Mouse (Mus musculus): Measurements from ENCODE around the gene Grn. TPM values are rescaled to one million over a fixed set of nuclear protein-coding genes. Genes with fewer than 3 reads are reported as not detected.

Gene Grn
- total and polyA plus RNA-seq, 2 experiments from 2014 or later = 98.5 to 104 TPM

GRCm38 (mm10) chr11:102411061-102411460, 19.1 kb upstream of the Grn start:
- Histone ChIP-seq H3K9ac (replicated peaks; ENCODE audit: low read length) (no peak overlapping the region), H3K4me1 (ENCODE audit: insufficient read depth, low read length) (peaks cover 12% of the 10 kb centered on the region; the same call in 1 of the 2 replicates), H3K9me3 (ENCODE audit: low read length) (no peaks in the 10 kb centered on the region), H3K27ac (no peak overlapping the region), H3K27me3 (ENCODE audit: insufficient read depth, low read length) (no peaks in the 10 kb centered on the region), H3K4me3 (ENCODE audit: low read length) (no peak overlapping the region), H3K4me2 (ENCODE audit: low read depth, low read length) (no peak overlapping the region), H3K36me3 (ENCODE audit: insufficient read depth, low read length) (no peaks in the 10 kb centered on the region)
- 81% methylated on average over 3 of the region's 3 CpGs for WGBS
- no peak for DNase-seq (ENCODE audit: low spot score)
- ATAC-seq = no peak
- no peak for TF ChIP-seq CTCF (IDR thresholded peaks at IDR 0.05; ENCODE audit: low read depth)

- ATAC-seq (no peak), DNase-seq (ENCODE audit: low spot score) (peak; percentile 95)
- no peaks in the 10 kb centered on the region for H3K36me3 ChIP-seq (ENCODE audit: insufficient read depth, low read length)
- no peak overlapping the region for H3K27ac ChIP-seq
- H3K4me1 ChIP-seq (ENCODE audit: insufficient read depth, low read length) = peaks cover 6% of the 10 kb centered on the region; the same call in 1 of the 2 replicates
- no peak overlapping the region for H3K9ac ChIP-seq (replicated peaks; ENCODE audit: low read length)
- H3K9me3 ChIP-seq (ENCODE audit: low read length) = no peaks in the 10 kb centered on the region
- 5% methylated on average over 11 of the region's 11 CpGs for WGBS
- H3K4me2 ChIP-seq (ENCODE audit: low read depth, low read length) = no peak overlapping the region
- no peaks in the 10 kb centered on the region for H3K27me3 ChIP-seq (ENCODE audit: insufficient read depth, low read length)
- TF ChIP-seq CTCF (IDR thresholded peaks at IDR 0.05; ENCODE audit: low read depth) = peak; percentile 94
- H3K4me3 ChIP-seq (ENCODE audit: low read length) = no peak overlapping the region
Measured at GRCm38 (mm10) chr11:102411704-102412103, 18.4 kb upstream of the Grn start.

- H3K9me3 ChIP-seq (ENCODE audit: low read length) = no peaks in the 10 kb centered on the region
Measured at GRCm38 (mm10) chr11:102413059-102413458, 17.1 kb upstream of the Grn start.

GRCm38 (mm10) chr11:102415034-102415802, 14.9 kb upstream of the Grn start:
- Histone ChIP-seq H3K9me3 (ENCODE audit: low read length) (no peaks in the 10 kb centered on the region), H3K27me3 (ENCODE audit: insufficient read depth, low read length) (no peaks in the 10 kb centered on the region), H3K36me3 (ENCODE audit: insufficient read depth, low read length) (no peaks in the 10 kb centered on the region), H3K4me1 (ENCODE audit: insufficient read depth, low read length) (no peaks in the 10 kb centered on the region), H3K4me3 (ENCODE audit: low read length) (no peak overlapping the region), H3K9ac (replicated peaks; ENCODE audit: low read length) (no peak overlapping the region), H3K4me2 (ENCODE audit: low read depth, low read length) (no peak overlapping the region), H3K27ac (no peak overlapping the region)
- WGBS = 75% methylated on average over 10 of the region's 10 CpGs
- ATAC-seq (no peak), DNase-seq (ENCODE audit: low spot score) (no peak)
- no peak for TF ChIP-seq CTCF (IDR thresholded peaks at IDR 0.05; ENCODE audit: low read depth)

More at GRCm38 (mm10) chr11:102413059-102413458, 17.1 kb upstream of the Grn start:
- no peak overlapping the region for H3K4me3 ChIP-seq (ENCODE audit: low read length)
- ATAC-seq (no peak), DNase-seq (ENCODE audit: low spot score) (no peak)
- no peaks in the 10 kb centered on the region for H3K4me1 ChIP-seq (ENCODE audit: insufficient read depth, low read length)
- H3K4me2 ChIP-seq (ENCODE audit: low read depth, low read length) = no peak overlapping the region
- H3K27me3 ChIP-seq (ENCODE audit: insufficient read depth, low read length) = no peaks in the 10 kb centered on the region
- 72% methylated on average over 8 of the region's 8 CpGs for WGBS
- no peaks in the 10 kb centered on the region for H3K36me3 ChIP-seq (ENCODE audit: insufficient read depth, low read length)
- no peak overlapping the region for H3K9ac ChIP-seq (replicated peaks; ENCODE audit: low read length)
- no peak overlapping the region for H3K27ac ChIP-seq
- no peak for TF ChIP-seq CTCF (IDR thresholded peaks at IDR 0.05; ENCODE audit: low read depth)

GRCm38 (mm10) chr11:102417160-102417559, 13.0 kb upstream of the Grn start:
- no peaks in the 10 kb centered on the region for H3K36me3 ChIP-seq (ENCODE audit: insufficient read depth, low read length)
- H3K9ac ChIP-seq (replicated peaks; ENCODE audit: low read length) = no peak overlapping the region
- ATAC-seq = no peak
- no peak overlapping the region for H3K4me3 ChIP-seq (ENCODE audit: low read length)
- H3K4me1 ChIP-seq (ENCODE audit: insufficient read depth, low read length) = no peaks in the 10 kb centered on the region
- DNase-seq (ENCODE audit: low spot score) = no peak
- WGBS = 63% methylated on average over 1 of the region's 1 CpGs
- TF ChIP-seq CTCF (IDR thresholded peaks at IDR 0.05; ENCODE audit: low read depth) = no peak
- no peak overlapping the region for H3K4me2 ChIP-seq (ENCODE audit: low read depth, low read length)
- H3K27me3 ChIP-seq (ENCODE audit: insufficient read depth, low read length) = no peaks in the 10 kb centered on the region
- no peaks in the 10 kb centered on the region for H3K9me3 ChIP-seq (ENCODE audit: low read length)
- no peak overlapping the region for H3K27ac ChIP-seq

- H3K9ac ChIP-seq (replicated peaks; ENCODE audit: low read length) = no peak overlapping the region
- no peaks in the 10 kb centered on the region for H3K4me1 ChIP-seq (ENCODE audit: insufficient read depth, low read length)
- DNase-seq (ENCODE audit: low spot score) (no peak), ATAC-seq (no peak)
- TF ChIP-seq CTCF (IDR thresholded peaks at IDR 0.05; ENCODE audit: low read depth) = no peak
- H3K27ac ChIP-seq = no peak overlapping the region
- H3K4me2 ChIP-seq (ENCODE audit: low read depth, low read length) = no peak overlapping the region
- no peaks in the 10 kb centered on the region for H3K36me3 ChIP-seq (ENCODE audit: insufficient read depth, low read length)
- H3K9me3 ChIP-seq (ENCODE audit: low read length) = no peaks in the 10 kb centered on the region
- H3K4me3 ChIP-seq (ENCODE audit: low read length) = no peak overlapping the region
- no peaks in the 10 kb centered on the region for H3K27me3 ChIP-seq (ENCODE audit: insufficient read depth, low read length)
Measured at GRCm38 (mm10) chr11:102418887-102419286, 11.2 kb upstream of the Grn start.

GRCm38 (mm10) chr11:102421559-102421958, 8.6 kb upstream of the Grn start:
- Histone ChIP-seq H3K27me3 (ENCODE audit: insufficient read depth, low read length) (no peaks in the 10 kb centered on the region), H3K27ac (no peak overlapping the region), H3K4me1 (ENCODE audit: insufficient read depth, low read length) (no peaks in the 10 kb centered on the region), H3K36me3 (ENCODE audit: insufficient read depth, low read length) (no peaks in the 10 kb centered on the region), H3K4me2 (ENCODE audit: low read depth, low read length) (no peak overlapping the region), H3K9ac (replicated peaks; ENCODE audit: low read length) (no peak overlapping the region), H3K9me3 (ENCODE audit: low read length) (no peaks in the 10 kb centered on the region), H3K4me3 (ENCODE audit: low read length) (no peak overlapping the region)
- no peak for DNase-seq (ENCODE audit: low spot score)
- TF ChIP-seq CTCF (IDR thresholded peaks at IDR 0.05; ENCODE audit: low read depth) = no peak
- WGBS = 55% methylated on average over 8 of the region's 8 CpGs
- ATAC-seq = no peak
